Mouse (Mus musculus): ENCODE data around the gene Syde1. TPM values are rescaled to one million over a fixed set of nuclear protein-coding genes. Genes with fewer than 3 reads are reported as not detected.
"Not testable (repeated sequence)": the region's sequence is repeated elsewhere in the genome, so short reads cannot be mapped to it uniquely, and the experiment has no call there.

Syde1 gene
- polyA plus RNA-seq (2015; fragmentation: Nextera tagmentation; extraction: Ambion mirVana) = 3.1 and 4.2 TPM in 2 replicates

GRCm38 (mm10) chr10:78591406-78592328, at the start of gene Syde1:
Gene Syde1, minus strand, starts transcription at chr10:78591964.
- H3K9me3 ChIP-seq = no peaks in the 10 kb centered on the region
- 4% methylated on average over 43 of the region's 54 CpGs for WGBS
- peak within 1 kb of the TSS; percentile 57 for H3K27ac ChIP-seq (replicated peaks)
- peaks cover 5% of the 10 kb centered on the region; the same call in 1 of the 2 replicates for H3K27me3 ChIP-seq
- peak within 1 kb of the TSS; percentile 48 for H3K9ac ChIP-seq
- ATAC-seq (ENCODE audit: low FRiP score, low read depth) = peak; percentile 77
- peak within 1 kb of the TSS; percentile 90 for H3K4me2 ChIP-seq
- no peaks in the 10 kb centered on the region for H3K36me3 ChIP-seq
- H3K4me1 ChIP-seq (replicated peaks) = peaks cover 12% of the 10 kb centered on the region
- peak within 1 kb of the TSS; percentile 44 for H3K4me3 ChIP-seq

DNA sequence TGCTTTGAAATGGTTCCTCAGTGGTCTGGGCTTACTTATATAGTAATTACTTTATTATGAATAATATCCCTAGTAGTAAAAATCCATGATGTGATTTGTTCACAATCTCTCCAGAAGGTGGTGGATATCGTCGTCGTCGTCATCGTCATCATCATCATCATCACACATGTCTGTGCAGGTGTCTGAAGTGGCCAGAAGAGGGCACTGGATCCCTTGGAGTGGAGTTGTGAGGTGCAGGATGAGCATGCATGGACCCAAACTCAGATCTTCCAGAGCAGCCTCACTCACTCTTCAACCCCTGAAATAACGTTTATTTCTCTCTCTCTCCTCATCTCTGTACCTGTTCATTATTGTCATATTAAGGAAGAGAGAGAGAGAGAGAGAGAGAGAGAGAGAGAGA, 40.5 kb upstream of the Syde1 start:
- ATAC-seq (ENCODE audit: low FRiP score, low read depth) = peak; percentile 86
- Histone ChIP-seq H3K27ac (replicated peaks) (no peak overlapping the region), H3K9me3 (no peaks in the 10 kb centered on the region), H3K36me3 (no peaks in the 10 kb centered on the region), H3K4me1 (replicated peaks) (no peaks in the 10 kb centered on the region), H3K4me3 (no peak overlapping the region), H3K4me2 (peak overlapping the region; percentile 42), H3K27me3 (no peaks in the 10 kb centered on the region), H3K9ac (no peak overlapping the region)
- WGBS = 20% methylated on average over 6 of the region's 6 CpGs

DNA sequence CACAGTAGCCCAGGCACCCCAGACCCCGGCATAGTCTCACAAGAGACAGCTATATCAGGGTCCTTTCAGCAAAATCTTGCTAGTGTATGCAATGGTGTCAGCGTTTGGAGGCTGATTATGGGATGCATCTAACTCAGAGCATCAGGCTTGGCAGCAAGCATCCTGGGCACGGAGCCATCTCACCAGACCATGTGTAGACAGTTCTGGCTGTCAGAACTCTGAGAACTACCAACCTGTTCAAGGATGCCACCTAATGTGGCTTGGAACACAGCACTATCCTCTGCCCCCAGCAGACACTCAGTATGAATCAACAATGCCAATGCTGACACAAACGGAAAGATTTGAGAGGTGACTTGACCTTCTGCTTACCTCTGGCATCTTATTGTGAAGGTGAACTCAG, 38.4 kb upstream of the Syde1 start:
- Histone ChIP-seq H3K36me3 (no peaks in the 10 kb centered on the region), H3K4me1 (replicated peaks) (no peaks in the 10 kb centered on the region), H3K9ac (no peak overlapping the region), H3K27me3 (no peaks in the 10 kb centered on the region), H3K27ac (replicated peaks) (no peak overlapping the region), H3K9me3 (no peaks in the 10 kb centered on the region), H3K4me3 (no peak overlapping the region), H3K4me2 (no peak overlapping the region)
- ATAC-seq (ENCODE audit: low FRiP score, low read depth) = no peak
- 76% methylated on average over 4 of the region's 4 CpGs for WGBS

DNA sequence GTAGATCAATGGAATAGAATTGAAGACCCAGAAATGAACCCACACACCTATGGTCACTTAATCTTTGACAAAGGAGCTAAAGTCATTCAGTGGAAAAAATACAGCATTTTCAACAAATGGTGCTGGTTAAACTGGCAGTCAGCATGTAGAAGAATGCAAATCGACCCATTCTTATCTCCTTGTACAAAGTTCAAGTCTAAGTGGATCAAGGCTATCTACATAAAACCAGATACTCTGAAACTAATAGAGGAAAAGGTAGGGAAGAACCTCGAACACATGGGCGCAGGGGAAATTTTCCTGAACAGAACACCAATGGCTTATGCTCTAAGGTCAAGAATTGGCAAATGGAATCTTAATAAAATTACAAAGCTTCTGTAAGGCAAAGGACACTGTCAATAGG, 31.4 kb upstream of the Syde1 start:
- H3K9ac ChIP-seq; H3K27me3 ChIP-seq; H3K4me2 ChIP-seq; H3K36me3 ChIP-seq; H3K9me3 ChIP-seq; H3K27ac ChIP-seq (replicated peaks); ATAC-seq (ENCODE audit: low FRiP score, low read depth); H3K4me1 ChIP-seq (replicated peaks); H3K4me3 ChIP-seq: not testable (repeated sequence)
- 75% methylated on average over 3 of the region's 3 CpGs for WGBS

DNA sequence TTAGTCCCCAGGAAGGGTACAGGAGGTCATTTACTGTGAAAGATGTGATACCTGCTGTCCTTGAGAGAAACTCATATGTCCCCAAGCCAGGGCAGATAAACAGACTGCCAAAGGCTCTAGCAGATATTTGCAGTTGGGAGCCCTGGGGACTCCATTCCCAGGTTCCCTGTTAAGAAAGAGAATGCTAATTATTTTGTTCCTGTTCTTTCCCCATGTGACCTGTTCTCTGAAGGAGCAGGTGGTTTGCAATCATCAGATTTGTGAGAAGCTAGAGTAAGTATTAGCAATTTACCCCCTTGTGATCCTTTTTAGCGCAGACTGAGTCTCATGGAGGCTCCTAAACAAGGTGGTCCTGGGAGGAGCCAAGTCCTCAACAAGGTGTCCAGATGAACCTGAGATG, 26.2 kb upstream of the Syde1 start, which contains the start of gene Olfr1357:
Gene Olfr1357, minus strand, starts transcription at position 101 of the 400 bp plus-strand sequence.
- WGBS = 91% methylated on average over 1 of the region's 1 CpGs
- Histone ChIP-seq H3K4me1 (replicated peaks) (no peaks in the 10 kb centered on the region), H3K27me3 (no peaks in the 10 kb centered on the region), H3K9me3 (no peaks in the 10 kb centered on the region), H3K36me3 (no peaks in the 10 kb centered on the region), H3K4me2 (no peak within 1 kb of the TSS), H3K27ac (replicated peaks) (no peak within 1 kb of the TSS), H3K9ac (no peak within 1 kb of the TSS), H3K4me3 (no peak within 1 kb of the TSS)
- ATAC-seq (ENCODE audit: low FRiP score, low read depth) = no peak

DNA sequence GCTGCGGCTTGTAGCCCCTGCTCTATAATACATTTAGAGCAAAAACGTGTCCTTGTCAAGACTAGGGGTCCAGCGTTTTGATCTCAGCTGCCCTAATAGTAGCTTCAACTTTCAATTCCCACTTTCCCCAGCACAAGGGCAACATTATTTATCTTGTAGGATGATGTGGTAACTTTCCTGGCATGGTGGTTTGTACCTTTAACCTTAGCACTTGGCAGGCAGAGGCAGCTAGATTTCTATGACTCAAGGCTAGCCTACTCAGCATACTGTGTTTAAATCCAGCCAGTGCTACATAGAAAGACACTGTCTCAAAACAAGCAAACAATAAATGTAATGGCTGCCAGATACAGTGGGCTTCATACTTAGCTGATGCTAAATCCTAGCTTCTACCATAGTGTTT, 15.8 kb upstream of the Syde1 start:
- Histone ChIP-seq H3K4me2 (no peak overlapping the region), H3K27me3 (no peaks in the 10 kb centered on the region), H3K9ac (no peak overlapping the region), H3K4me3 (no peak overlapping the region), H3K36me3 (no peaks in the 10 kb centered on the region), H3K4me1 (replicated peaks) (no peaks in the 10 kb centered on the region), H3K27ac (replicated peaks) (no peak overlapping the region), H3K9me3 (no peaks in the 10 kb centered on the region)
- ATAC-seq (ENCODE audit: low FRiP score, low read depth) = no peak
- 80% methylated on average over 3 of the region's 3 CpGs for WGBS

DNA sequence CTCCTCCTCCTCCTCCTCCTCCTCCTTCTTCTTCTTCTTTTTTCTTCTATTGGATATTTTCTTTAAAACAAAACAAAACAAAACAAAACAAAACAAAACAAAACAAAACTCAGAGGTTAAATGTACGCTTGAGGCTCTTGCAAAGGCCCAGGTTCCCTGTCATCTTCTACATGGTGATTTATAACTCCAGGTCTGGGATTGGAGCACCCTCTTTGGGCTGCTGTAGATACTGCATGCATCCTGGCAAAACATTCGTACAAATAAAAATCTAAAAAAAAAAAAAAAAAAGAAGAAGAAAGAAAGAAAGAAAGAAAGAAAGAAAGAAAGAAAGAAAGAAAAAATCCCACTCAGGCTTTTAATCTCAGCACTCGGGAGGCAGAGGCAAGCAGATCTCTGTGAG, 13.3 kb upstream of the Syde1 start:
- Histone ChIP-seq H3K4me2 (no peak overlapping the region), H3K27ac (replicated peaks) (no peak overlapping the region), H3K4me1 (replicated peaks) (no peaks in the 10 kb centered on the region), H3K36me3 (no peaks in the 10 kb centered on the region), H3K9ac (no peak overlapping the region), H3K27me3 (no peaks in the 10 kb centered on the region), H3K9me3 (no peaks in the 10 kb centered on the region), H3K4me3 (no peak overlapping the region)
- WGBS = 57% methylated on average over 3 of the region's 3 CpGs
- ATAC-seq (ENCODE audit: low FRiP score, low read depth) = no peak

- WGBS = 83% methylated on average over 5 of the region's 5 CpGs
- Histone ChIP-seq H3K36me3 (no peaks in the 10 kb centered on the region), H3K4me2 (no peak overlapping the region), H3K4me3 (no peak overlapping the region), H3K9me3 (no peaks in the 10 kb centered on the region), H3K27me3 (no peaks in the 10 kb centered on the region), H3K4me1 (replicated peaks) (no peaks in the 10 kb centered on the region), H3K27ac (replicated peaks) (no peak overlapping the region), H3K9ac (no peak overlapping the region)
- ATAC-seq (ENCODE audit: low FRiP score, low read depth) = no peak
Observed at GRCm38 (mm10) chr10:78599865-78600264, 8.1 kb upstream of the Syde1 start.

DNA sequence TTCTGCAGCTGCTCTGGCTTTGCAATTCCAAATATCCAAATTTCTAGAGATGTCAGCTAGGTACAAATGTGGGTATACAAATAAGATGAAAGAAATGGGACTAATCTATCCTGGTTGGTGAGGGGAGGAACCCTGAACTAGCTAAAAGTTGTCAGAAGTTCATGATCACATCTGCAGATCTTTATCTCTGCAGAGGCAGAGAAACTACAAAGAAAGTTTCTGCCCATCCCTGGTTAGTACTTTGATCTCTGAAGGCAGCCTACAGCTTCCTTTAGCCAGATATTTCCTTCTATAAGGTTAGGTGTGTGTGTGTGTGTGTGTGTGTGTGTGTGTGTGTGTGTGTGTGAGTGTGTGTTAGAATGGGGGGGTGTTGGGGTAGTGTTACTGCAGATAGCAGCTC, 2.8 kb upstream of the Syde1 start:
- Histone ChIP-seq H3K9me3 (no peaks in the 10 kb centered on the region), H3K27me3 (peaks cover 5% of the 10 kb centered on the region; the same call in 1 of the 2 replicates), H3K4me1 (replicated peaks) (peaks cover 12% of the 10 kb centered on the region), H3K4me3 (no peak overlapping the region), H3K4me2 (no peak overlapping the region), H3K9ac (no peak overlapping the region), H3K36me3 (no peaks in the 10 kb centered on the region), H3K27ac (replicated peaks) (no peak overlapping the region)
- no peak for ATAC-seq (ENCODE audit: low FRiP score, low read depth)

- no peak overlapping the region for H3K4me2 ChIP-seq
- H3K27ac ChIP-seq (replicated peaks) = no peak overlapping the region
- peaks cover 12% of the 10 kb centered on the region for H3K4me1 ChIP-seq (replicated peaks)
- H3K4me3 ChIP-seq = no peak overlapping the region
- 83% methylated on average over 6 of the region's 6 CpGs for WGBS
- no peak for ATAC-seq (ENCODE audit: low FRiP score, low read depth)
- H3K36me3 ChIP-seq = no peaks in the 10 kb centered on the region
- H3K9me3 ChIP-seq = no peaks in the 10 kb centered on the region
- H3K27me3 ChIP-seq = peaks cover 5% of the 10 kb centered on the region; the same call in 1 of the 2 replicates
- no peak overlapping the region for H3K9ac ChIP-seq
Observed at GRCm38 (mm10) chr10:78594157-78594556, 2.4 kb upstream of the Syde1 start.

GRCm38 (mm10) chr10:78593736-78594135, 2.0 kb upstream of the Syde1 start:
- H3K4me2 ChIP-seq = no peak overlapping the region
- WGBS = 94% methylated on average over 5 of the region's 5 CpGs
- H3K9ac ChIP-seq = no peak overlapping the region
- H3K4me3 ChIP-seq = no peak overlapping the region
- no peaks in the 10 kb centered on the region for H3K9me3 ChIP-seq
- H3K4me1 ChIP-seq (replicated peaks) = peaks cover 12% of the 10 kb centered on the region
- ATAC-seq (ENCODE audit: low FRiP score, low read depth) = no peak
- H3K36me3 ChIP-seq = no peaks in the 10 kb centered on the region
- peaks cover 5% of the 10 kb centered on the region; the same call in 1 of the 2 replicates for H3K27me3 ChIP-seq
- no peak overlapping the region for H3K27ac ChIP-seq (replicated peaks)

DNA sequence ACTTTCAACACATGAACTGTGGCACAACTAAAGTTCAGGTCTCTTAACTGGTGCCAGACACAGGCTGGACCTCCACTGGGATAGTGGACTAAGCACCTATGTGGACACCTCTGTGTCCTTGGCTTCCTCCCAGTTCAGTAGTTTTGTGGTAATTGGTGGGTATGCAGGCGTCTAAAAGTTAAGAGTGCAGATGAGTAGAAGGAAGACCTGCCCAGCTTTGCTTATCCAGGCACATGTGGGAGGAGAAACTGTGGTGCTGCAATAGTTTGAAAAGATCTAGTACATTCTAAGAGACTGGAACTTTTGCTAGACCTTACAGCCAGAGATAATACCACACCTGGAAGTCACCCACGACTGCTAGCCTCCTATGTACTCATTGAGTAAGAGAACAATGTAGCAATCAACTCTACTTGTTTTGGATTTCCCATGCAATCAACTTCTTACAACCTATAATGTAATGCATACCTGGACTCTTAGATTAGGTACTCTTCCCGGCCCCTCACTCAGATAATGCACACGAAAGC, 1.2 kb upstream of the Syde1 start:
- Histone ChIP-seq H3K27me3 (peaks cover 5% of the 10 kb centered on the region; the same call in 1 of the 2 replicates), H3K9me3 (no peaks in the 10 kb centered on the region), H3K27ac (replicated peaks) (no peak overlapping the region), H3K9ac (no peak overlapping the region), H3K4me3 (no peak overlapping the region), H3K36me3 (no peaks in the 10 kb centered on the region), H3K4me2 (no peak overlapping the region), H3K4me1 (replicated peaks) (peaks cover 12% of the 10 kb centered on the region)
- 92% methylated on average over 4 of the region's 4 CpGs for WGBS
- no peak for ATAC-seq (ENCODE audit: low FRiP score, low read depth)

Measured in hindbrain, embryonic 15.5 days (tissue).